Mouse (Mus musculus) lung, embryonic 14.5 days (tissue): ENCODE results near the gene Nampt. TPM values are rescaled to one million over a fixed set of nuclear protein-coding genes. Genes with fewer than 3 reads are reported as not detected.
"Not testable (repeated sequence)": the region's sequence is repeated elsewhere in the genome, so short reads cannot be mapped to it uniquely, and the experiment has no call there.

ENCODE experiments used
- ATAC-seq: fragments of 200-750 bp; cut with Nextera tagmentation; 2 replicates; pipeline ENCODE4 v1.8.0; 2017; ENCODE audit warnings: mild to moderate bottlenecking, moderate TSS enrichment, moderate library complexity; ENCODE audit not compliant: insufficient read depth
- DNase-seq: peaks from one replicate; pipeline ENCODE4 v3.0.0-alpha.2; 2015
- H3K27ac ChIP-seq: fragments of 300-500 bp; sonication (generic); 2 replicates; pipeline ENCODE4 v1.5.1; 2014; ENCODE audit warnings: low read depth, mild to moderate bottlenecking, moderate library complexity
- H3K27me3 ChIP-seq: fragments of 300-500 bp; sonication (generic); 2 replicates; pipeline ENCODE4 v1.6.1; 2014; ENCODE audit warnings: low read length, control low read depth; ENCODE audit not compliant: insufficient read depth
- H3K36me3 ChIP-seq: fragments of 300-500 bp; sonication (generic); 2 replicates; pipeline ENCODE4 v1.6.1; 2014; ENCODE audit warnings: control low read depth; ENCODE audit not compliant: insufficient read depth
- H3K4me1 ChIP-seq: fragments of 300-500 bp; sonication (generic); 2 replicates; pipeline ENCODE4 v1.6.1; 2014; ENCODE audit warnings: antibody characterized with exemption, control low read depth; ENCODE audit not compliant: insufficient read depth
- H3K4me2 ChIP-seq: fragments of 300-500 bp; sonication (generic); 2 replicates; pipeline ENCODE4 v1.6.1; 2014; ENCODE audit warnings: mild to moderate bottlenecking
- H3K4me3 ChIP-seq: fragments of 300-500 bp; sonication (generic); 2 replicates; pipeline ENCODE4 v1.5.1; 2014; ENCODE audit warnings: low read depth, low read length
- H3K9ac ChIP-seq: fragments of 300-500 bp; sonication (generic); 2 replicates; pipeline ENCODE4 v1.6.1; 2014
- H3K9me3 ChIP-seq: fragments of 300-500 bp; sonication (generic); 2 replicates; pipeline ENCODE4 v1.6.1; 2016; ENCODE audit warnings: low read depth, low read length, control low read depth
- CTCF ChIP-seq: IDR thresholded peaks from 2 replicates; pipeline ENCODE4 v1.5.1; 2016; ENCODE audit warnings: antibody characterized with exemption, low read depth
- WGBS: fragments of 180-500 bp; shearing (Covaris S2); extraction: QIAGEN DNeasy Blood & Tissue Kit; methylation state at CpG from one replicate; pipeline ENCODE4 v1.1.7; 2014; 5-methylcytosine and 5-hydroxymethylcytosine counted together
- polyA plus RNA-seq: library from polyadenylated mRNA; unstranded; fragments of >200 nt; fragmentation: Nextera tagmentation; extraction: Ambion mirVana; gene quantifications from 2 replicates; pipeline ENCODE4 v1.2.1, GENCODE M21; 2014

Nampt gene
- polyA plus RNA-seq, 1 experiment from 2014 or later: 31.7 TPM

- no peak for DNase-seq
- TF ChIP-seq CTCF: no peak
- H3K9me3 ChIP-seq: no peaks in the 10 kb centered on the region
- H3K9ac ChIP-seq: no peak overlapping the region
- no peak for ATAC-seq
- H3K4me1 ChIP-seq: 0 out of 2 replicates have a peak, but pooled peaks cover under 1% of the 10 kb centered on the region
- no peaks in the 10 kb centered on the region for H3K36me3 ChIP-seq
- H3K4me3 ChIP-seq: no peak overlapping the region
- no peak overlapping the region for H3K27ac ChIP-seq
- no peaks in the 10 kb centered on the region for H3K27me3 ChIP-seq
- 93% methylated on average over 3 of the region's 3 CpGs for WGBS
- no peak overlapping the region for H3K4me2 ChIP-seq
Observed at GRCm38 (mm10) chr12:32888226-32888625, 68.9 kb downstream of the Nampt start.

DNA sequence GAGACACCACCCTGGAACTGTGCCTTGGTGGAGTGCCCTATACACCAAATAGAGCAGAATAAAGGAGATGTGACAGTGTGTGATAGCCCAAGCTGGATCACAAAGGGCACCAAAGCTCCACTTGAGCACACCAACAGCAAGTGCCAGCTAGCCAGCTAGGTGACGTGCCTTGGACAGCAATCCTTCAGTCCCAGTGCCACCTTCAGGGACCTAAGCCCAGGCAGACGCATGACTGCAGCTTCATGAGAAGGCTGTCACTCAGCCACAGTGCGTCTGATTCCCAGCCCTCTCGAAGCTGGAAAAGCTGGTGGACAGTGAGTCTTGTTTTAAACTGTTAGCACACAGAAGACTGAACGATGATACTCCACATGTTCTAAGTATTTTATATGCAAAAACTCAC lies 70.5 kb downstream of the Nampt start:
- Histone ChIP-seq H3K36me3 (no peaks in the 10 kb centered on the region), H3K4me2 (no peak overlapping the region), H3K9ac (no peak overlapping the region), H3K4me3 (no peak overlapping the region), H3K27me3 (no peaks in the 10 kb centered on the region), H3K9me3 (no peaks in the 10 kb centered on the region), H3K27ac (no peak overlapping the region), H3K4me1 (0 out of 2 replicates have a peak, but pooled peaks cover 3% of the 10 kb centered on the region)
- 71% methylated on average over 5 of the region's 5 CpGs for WGBS
- ATAC-seq (no peak), DNase-seq (no peak)
- no peak for TF ChIP-seq CTCF

DNA sequence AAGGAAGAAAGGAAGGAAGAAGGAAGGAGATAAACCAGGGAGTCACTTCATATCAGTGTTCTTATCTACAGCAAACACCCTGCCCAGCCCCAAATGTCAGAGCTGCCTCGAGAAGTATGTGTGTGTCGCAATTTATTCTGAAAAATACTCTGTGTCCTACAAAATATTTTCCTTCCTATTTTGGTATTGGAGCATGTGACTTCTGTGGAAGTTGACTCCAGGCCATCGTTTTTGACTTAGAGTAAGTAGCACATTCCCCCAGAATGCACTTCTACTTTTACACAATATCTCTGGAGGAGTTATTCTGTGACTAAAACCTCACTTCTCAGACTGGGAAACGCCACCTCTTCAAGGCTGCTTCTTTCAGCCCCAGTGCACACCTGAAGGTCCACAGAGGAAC lies 71.1 kb downstream of the Nampt start:
- ATAC-seq: no peak
- H3K9me3 ChIP-seq: no peaks in the 10 kb centered on the region
- no peak overlapping the region for H3K4me2 ChIP-seq
- DNase-seq: peak; percentile 24
- H3K27me3 ChIP-seq: no peaks in the 10 kb centered on the region
- 34% methylated on average over 4 of the region's 4 CpGs for whole genome bisulfite sequencing
- 0 out of 2 replicates have a peak, but pooled peaks cover 3% of the 10 kb centered on the region for H3K4me1 ChIP-seq
- H3K4me3 ChIP-seq: no peak overlapping the region
- no peak overlapping the region for H3K9ac ChIP-seq
- no peak overlapping the region for H3K27ac ChIP-seq
- no peak for TF ChIP-seq CTCF
- no peaks in the 10 kb centered on the region for H3K36me3 ChIP-seq

- not testable (repeated sequence) for H3K9ac ChIP-seq, H3K9me3 ChIP-seq, DNase-seq, H3K4me2 ChIP-seq, H3K27ac ChIP-seq, H3K36me3 ChIP-seq, ATAC-seq, H3K4me1 ChIP-seq, H3K27me3 ChIP-seq, H3K4me3 ChIP-seq
- WGBS: 85% methylated on average over 13 of the region's 13 CpGs
Observed at GRCm38 (mm10) chr12:32891271-32891670, 71.9 kb downstream of the Nampt start.

- Histone ChIP-seq H3K4me1 (0 out of 2 replicates have a peak, but pooled peaks cover 3% of the 10 kb centered on the region), H3K36me3 (no peaks in the 10 kb centered on the region), H3K27me3 (no peaks in the 10 kb centered on the region), H3K4me2 (no peak overlapping the region), H3K27ac (no peak overlapping the region), H3K4me3 (no peak overlapping the region), H3K9ac (no peak overlapping the region), H3K9me3 (no peaks in the 10 kb centered on the region)
- ATAC-seq (peak; percentile 62; the same call in 1 of the 2 replicates), DNase-seq (peak; percentile 47)
- TF ChIP-seq CTCF: no peak
- WGBS: 44% methylated on average over 12 of the region's 12 CpGs
Observed at GRCm38 (mm10) chr12:32893212-32893611, 73.9 kb downstream of the Nampt start.

- no peak overlapping the region for H3K9ac ChIP-seq
- TF ChIP-seq CTCF: no peak
- H3K9me3 ChIP-seq: no peaks in the 10 kb centered on the region
- H3K4me2 ChIP-seq: no peak overlapping the region
- 0 out of 2 replicates have a peak, but pooled peaks cover 3% of the 10 kb centered on the region for H3K4me1 ChIP-seq
- no peaks in the 10 kb centered on the region for H3K36me3 ChIP-seq
- H3K27me3 ChIP-seq: no peaks in the 10 kb centered on the region
- H3K4me3 ChIP-seq: no peak overlapping the region
- no peak for ATAC-seq
- no peak for DNase-seq
- H3K27ac ChIP-seq: no peak overlapping the region
- WGBS: 58% methylated on average over 1 of the region's 1 CpGs
Observed at GRCm38 (mm10) chr12:32895806-32896205, 76.5 kb downstream of the Nampt start.

GRCm38 (mm10) chr12:32896496-32896895 lies 77.2 kb downstream of the Nampt start:
- Histone ChIP-seq H3K9me3 (no peaks in the 10 kb centered on the region), H3K4me2 (no peak overlapping the region), H3K4me3 (no peak overlapping the region), H3K4me1 (0 out of 2 replicates have a peak, but pooled peaks cover 3% of the 10 kb centered on the region), H3K9ac (no peak overlapping the region), H3K27me3 (no peaks in the 10 kb centered on the region), H3K27ac (no peak overlapping the region), H3K36me3 (no peaks in the 10 kb centered on the region)
- TF ChIP-seq CTCF: no peak
- DNase-seq (no peak), ATAC-seq (no peak)
- 75% methylated on average over 7 of the region's 7 CpGs for WGBS
